Mouse (Mus musculus) stomach, postnatal 0 days (tissue): ENCODE data around the gene Otud7a.

ENCODE experiments used
- CTCF ChIP-seq: IDR thresholded peaks from 2 replicates; pipeline ENCODE4 v1.5.1; 2016; ENCODE audit warnings: antibody characterized with exemption, low read depth, mild to moderate bottlenecking, moderate library complexity
- EP300 ChIP-seq: optimal IDR thresholded peaks from 2 replicates; pipeline ENCODE3; 2016; ENCODE audit warnings: antibody characterized with exemption

GRCm38 (mm10) chr7:63508079-63508478 lies 63.5 kb downstream of the Otud7a start:
- no peak for TF ChIP-seq CTCF
- no peak for TF ChIP-seq EP300
